Mouse (Mus musculus): ENCODE data around the gene Rbm3.

- no peak for TF ChIP-seq CTCF (IDR thresholded peaks at IDR 0.05)
- TF ChIP-seq EP300 (IDR thresholded peaks at IDR 0.05) = no peak
These were observed 28.4 kb downstream of the Rbm3 start for GRCm38 (mm10) chrX:8117264-8117663.

All from lung, postnatal 0 days (tissue).